Mouse (Mus musculus) CH12F3 (cell line): ENCODE data around the gene Igdcc3.

Experiments used
- in situ Hi-C: fragments of 300-500 bp; cut with MboI; formaldehyde crosslinking; loops from 2 replicates; pipeline ENCODE4 v1.14.3; 2020; ENCODE audit warnings: low sequenced_read_pairs

Igdcc3 gene

GRCm38 (mm10) chr9:65233243-65233985 is 92.4 kb downstream of the Igdcc3 start:
- in situ Hi-C loops: no loop called here

DNA sequence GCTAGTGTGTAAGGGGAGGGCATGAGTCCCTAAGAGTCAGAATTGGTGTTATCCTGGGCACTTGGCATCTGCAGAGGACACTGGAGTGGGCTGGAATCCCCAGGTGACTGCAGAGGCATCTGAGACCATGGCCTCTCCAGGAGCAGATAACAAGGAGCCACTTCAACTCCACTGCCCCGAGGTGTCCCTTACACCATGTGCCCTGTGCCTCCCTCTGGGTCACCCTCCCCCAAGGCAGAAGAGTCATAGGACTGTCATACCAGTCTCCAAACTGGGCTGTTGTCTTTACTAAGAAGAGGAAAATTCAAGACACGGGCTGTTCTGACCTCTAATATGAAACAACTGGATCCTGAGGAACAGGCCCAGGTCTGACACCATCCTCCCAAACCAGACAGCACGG is 93.7 kb downstream of the Igdcc3 start:
- in situ Hi-C loops: loop anchor here (5.0 kb wide), 1 partner anchor 43 kb away; no protein-coding TSS in a partner anchor
